Mouse (Mus musculus) ES-Bruce4 (cell line): ENCODE results near the gene Phactr1.

Source experiments
- CTCF ChIP-seq: IDR thresholded peaks from one replicate; pipeline ENCODE4 v1.8.1; 2011; ENCODE audit warnings: low read depth, low read length
- POLR2A ChIP-seq: IDR thresholded peaks from one replicate; pipeline ENCODE4 v1.8.1; 2011; ENCODE audit warnings: low read length; ENCODE audit not compliant: insufficient read depth

- TF ChIP-seq CTCF: no peak
- TF ChIP-seq POLR2A: no peak
Observed at GRCm38 (mm10) chr13:42992306-42992705, 311.9 kb downstream of the Phactr1 start.
